Mouse (Mus musculus) forebrain, embryonic 13.5 days (tissue): ENCODE data around the gene Zfp536. TPM values are rescaled to one million over a fixed set of nuclear protein-coding genes. Genes with fewer than 3 reads are reported as not detected.

Source experiments
- ATAC-seq: fragments of 200-750 bp; cut with Nextera tagmentation; 2 replicates; pipeline ENCODE4 v1.8.0; 2017
- H3K27ac ChIP-seq: fragments of 300-500 bp; sonication (generic); 2 replicates; pipeline ENCODE4 v1.5.1; 2015; ENCODE audit warnings: inconsistent platforms, mild to moderate bottlenecking, moderate library complexity
- H3K27me3 ChIP-seq: fragments of 300-500 bp; sonication (generic); 2 replicates; pipeline ENCODE4 v1.6.1; 2015; ENCODE audit warnings: mild to moderate bottlenecking, inconsistent platforms
- H3K36me3 ChIP-seq: fragments of 300-500 bp; sonication (generic); 2 replicates; pipeline ENCODE4 v1.6.1; 2015; ENCODE audit warnings: mild to moderate bottlenecking, inconsistent platforms; ENCODE audit not compliant: poor library complexity, severe bottlenecking
- H3K4me1 ChIP-seq: fragments of 300-500 bp; sonication (generic); 2 replicates; pipeline ENCODE4 v1.6.1; 2015; ENCODE audit warnings: inconsistent platforms
- H3K4me2 ChIP-seq: fragments of 300-500 bp; sonication (generic); 2 replicates; pipeline ENCODE4 v1.6.1; 2015; ENCODE audit warnings: inconsistent platforms, mild to moderate bottlenecking, moderate library complexity
- H3K4me3 ChIP-seq: fragments of 300-500 bp; sonication (generic); 2 replicates; pipeline ENCODE4 v1.5.1; 2015; ENCODE audit warnings: mild to moderate bottlenecking, inconsistent platforms
- H3K9ac ChIP-seq: fragments of 300-500 bp; sonication (generic); 2 replicates; pipeline ENCODE4 v1.6.1; 2015; ENCODE audit warnings: mild to moderate bottlenecking, inconsistent platforms
- H3K9me3 ChIP-seq: fragments of 300-500 bp; sonication (generic); replicated peaks from 2 replicates; pipeline ENCODE4 v1.6.1; 2016; ENCODE audit warnings: inconsistent platforms
- WGBS: fragments of 180-500 bp; shearing (Covaris S2); methylation state at CpG from one replicate; pipeline ENCODE4 v1.1.7; 2015; 5-methylcytosine and 5-hydroxymethylcytosine counted together
- polyA plus RNA-seq: library from polyadenylated mRNA; unstranded; fragments of >200 nt; fragmentation: Nextera tagmentation; extraction: Ambion mirVana; gene quantifications from 2 replicates; pipeline ENCODE4 v1.2.1, GENCODE M21; 2015

The Zfp536 gene
- polyA plus RNA-seq, 1 experiment from 2014 or later = 39.7 TPM

DNA sequence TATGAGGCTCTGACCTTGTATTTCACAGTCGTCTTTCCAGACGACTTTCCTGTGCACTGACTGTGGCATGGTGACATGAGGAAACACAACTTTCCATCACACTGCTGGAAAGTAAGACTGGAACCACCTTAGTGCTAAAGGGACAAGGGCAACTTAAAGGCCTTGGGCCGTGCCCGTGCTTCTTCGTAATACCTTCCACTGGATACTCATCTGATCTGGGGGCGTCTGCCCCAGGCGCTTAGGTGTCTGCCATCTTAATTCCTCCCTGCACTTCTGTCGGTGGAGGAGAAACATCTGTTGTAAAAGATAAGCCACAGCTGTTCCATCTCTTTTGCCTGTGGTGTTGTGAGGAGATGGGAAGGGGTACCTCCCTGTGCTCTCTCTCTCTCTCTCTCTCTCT lies 299.2 kb downstream of the Zfp536 start:
- WGBS = 86% methylated on average over 8 of the region's 8 CpGs
- ATAC-seq = no peak

GRCm38 (mm10) chr7:37473311-37474084 lies 299.9 kb downstream of the Zfp536 start:
- H3K4me1 ChIP-seq = no peaks in the 10 kb centered on the region
- 77% methylated on average over 24 of the region's 24 CpGs for WGBS
- H3K27ac ChIP-seq = no peak overlapping the region
- H3K36me3 ChIP-seq = 0 out of 2 replicates have a peak, but pooled peaks cover 4% of the 10 kb centered on the region
- no peak overlapping the region for H3K4me3 ChIP-seq
- H3K9ac ChIP-seq = no peak overlapping the region
- ATAC-seq = no peak
- no peaks in the 10 kb centered on the region for H3K9me3 ChIP-seq
- no peak overlapping the region for H3K4me2 ChIP-seq
- H3K27me3 ChIP-seq = no peaks in the 10 kb centered on the region

More for the DNA sequence above, 299.2 kb downstream of the Zfp536 start:
- Histone ChIP-seq H3K9ac (no peak overlapping the region), H3K27me3 (no peaks in the 10 kb centered on the region), H3K36me3 (peaks cover 6% of the 10 kb centered on the region), H3K4me2 (no peak overlapping the region), H3K27ac (no peak overlapping the region), H3K4me1 (no peaks in the 10 kb centered on the region), H3K9me3 (no peaks in the 10 kb centered on the region), H3K4me3 (no peak overlapping the region)

GRCm38 (mm10) chr7:37471726-37472125 lies 301.7 kb downstream of the Zfp536 start:
- H3K27me3 ChIP-seq = no peaks in the 10 kb centered on the region
- WGBS = 52% methylated on average over 8 of the region's 8 CpGs
- H3K9ac ChIP-seq = no peak overlapping the region
- H3K4me2 ChIP-seq = no peak overlapping the region
- peaks cover 5% of the 10 kb centered on the region; the same call in 1 of the 2 replicates for H3K4me1 ChIP-seq
- H3K27ac ChIP-seq = no peak overlapping the region
- H3K36me3 ChIP-seq = peaks cover 4% of the 10 kb centered on the region; the same call in 1 of the 2 replicates
- no peak overlapping the region for H3K4me3 ChIP-seq
- H3K9me3 ChIP-seq = no peaks in the 10 kb centered on the region
- ATAC-seq = no peak

DNA sequence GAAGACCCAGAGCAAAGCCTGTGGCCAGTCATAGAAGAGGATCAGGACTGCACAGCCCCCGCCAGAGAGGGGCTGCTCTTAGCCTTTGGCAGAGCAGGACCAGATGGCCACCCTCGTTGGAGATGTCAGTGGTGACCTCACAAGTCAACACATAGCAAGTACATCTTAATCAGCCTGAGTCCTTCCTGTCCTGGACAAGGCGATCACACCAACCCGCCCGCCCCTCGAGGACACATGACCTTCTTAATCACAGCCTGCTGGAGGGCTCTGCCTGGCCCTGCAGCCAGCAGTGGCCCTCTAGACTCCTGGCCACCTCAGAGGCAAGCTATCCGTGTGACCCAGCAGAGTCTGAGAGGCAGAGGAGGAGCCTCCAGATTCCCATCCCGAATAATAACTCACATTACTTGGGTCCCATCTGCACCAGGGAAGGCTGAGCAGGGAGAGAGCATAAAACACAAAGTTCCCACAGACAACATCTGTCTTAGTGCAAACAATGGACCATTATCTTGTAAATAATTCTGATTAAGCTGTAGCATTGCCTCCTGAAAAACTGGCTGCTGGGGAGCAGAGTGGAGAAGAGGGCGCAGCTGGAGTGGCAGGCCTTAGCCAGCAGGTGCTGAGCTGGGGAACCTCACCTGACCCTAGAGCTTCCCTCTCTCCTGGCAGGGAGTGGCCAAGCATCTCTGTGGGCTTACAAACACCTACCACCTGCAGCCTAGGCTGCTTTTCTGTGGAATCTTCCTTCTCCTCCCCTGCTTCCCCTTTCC lies 306.8 kb downstream of the Zfp536 start:
- 60% methylated on average over 9 of the region's 9 CpGs for WGBS
- Histone ChIP-seq H3K9ac (no peak overlapping the region), H3K36me3 (no peaks in the 10 kb centered on the region; the same call in 1 of the 2 replicates), H3K9me3 (no peaks in the 10 kb centered on the region), H3K4me1 (peaks cover 14% of the 10 kb centered on the region), H3K27ac (no peak overlapping the region), H3K4me3 (no peak overlapping the region), H3K4me2 (no peak overlapping the region), H3K27me3 (no peaks in the 10 kb centered on the region)
- ATAC-seq = no peak

DNA sequence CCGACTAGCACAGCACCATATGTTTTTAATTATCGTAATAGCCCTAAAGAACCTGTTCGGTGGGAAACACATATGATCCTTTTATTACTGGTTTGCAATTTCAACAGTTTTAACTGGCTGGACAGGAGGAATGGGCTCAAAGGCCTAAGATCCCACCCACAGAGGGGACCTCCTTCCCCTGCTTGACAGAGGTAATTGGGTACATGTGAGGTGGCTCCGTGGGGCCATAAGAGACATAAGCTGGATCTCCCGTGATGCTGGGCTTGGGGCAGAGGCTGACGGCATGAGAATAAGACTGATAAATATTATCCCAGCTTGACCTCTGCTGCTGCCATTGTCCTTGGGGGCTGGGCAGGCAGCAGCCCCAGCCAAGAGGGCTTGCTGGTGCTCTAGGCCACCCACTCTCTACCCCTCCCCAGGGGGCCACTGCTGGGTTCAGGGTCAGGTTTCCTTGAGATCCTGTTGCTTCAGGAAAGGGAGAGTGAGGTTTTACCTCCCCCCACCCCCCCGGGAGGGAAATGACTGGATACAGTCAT lies 309.2 kb downstream of the Zfp536 start:
- 58% methylated on average over 7 of the region's 7 CpGs for WGBS
- H3K27ac ChIP-seq = no peak overlapping the region
- H3K4me1 ChIP-seq = peaks cover 14% of the 10 kb centered on the region
- H3K27me3 ChIP-seq = no peaks in the 10 kb centered on the region
- H3K9ac ChIP-seq = no peak overlapping the region
- H3K9me3 ChIP-seq = no peaks in the 10 kb centered on the region
- H3K36me3 ChIP-seq = no peaks in the 10 kb centered on the region; the same call in 1 of the 2 replicates
- H3K4me2 ChIP-seq = no peak overlapping the region
- no peak overlapping the region for H3K4me3 ChIP-seq
- ATAC-seq = no peak

DNA sequence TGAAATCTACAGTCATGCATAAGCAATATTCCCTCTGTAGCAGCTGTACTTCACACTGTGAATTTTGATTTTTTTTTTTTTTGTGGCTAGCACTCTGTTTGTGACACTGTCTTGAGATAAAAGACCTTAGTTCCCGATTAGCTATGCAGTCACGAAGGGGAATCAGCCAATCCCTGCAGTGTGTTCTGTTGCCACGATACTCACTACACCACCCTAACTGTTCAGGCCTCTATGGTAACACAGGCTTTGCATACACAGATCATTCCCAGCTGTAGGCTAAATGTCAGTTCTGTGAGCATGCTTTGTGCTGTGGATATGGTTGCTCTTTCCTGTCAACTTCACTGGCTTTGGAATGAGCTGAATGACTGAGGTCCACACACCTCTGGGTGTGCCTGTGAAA lies 325.9 kb downstream of the Zfp536 start:
- Histone ChIP-seq H3K36me3 (0 out of 2 replicates have a peak, but pooled peaks cover 4% of the 10 kb centered on the region), H3K9ac (no peak overlapping the region), H3K4me2 (no peak overlapping the region), H3K9me3 (peaks cover 7% of the 10 kb centered on the region; the same call in 1 of the 2 replicates), H3K4me3 (no peak overlapping the region), H3K27me3 (no peaks in the 10 kb centered on the region), H3K4me1 (no peaks in the 10 kb centered on the region), H3K27ac (no peak overlapping the region)
- WGBS = 89% methylated on average over 3 of the region's 3 CpGs
- no peak for ATAC-seq

GRCm38 (mm10) chr7:37439912-37440311 lies 333.5 kb downstream of the Zfp536 start:
- H3K4me3 ChIP-seq = no peak overlapping the region
- 86% methylated on average over 13 of the region's 13 CpGs for WGBS
- peaks cover 13% of the 10 kb centered on the region for H3K4me1 ChIP-seq
- no peak overlapping the region for H3K9ac ChIP-seq
- H3K4me2 ChIP-seq = no peak overlapping the region
- ATAC-seq = 0 out of 2 replicates have a peak, but pooled peaks have one; percentile 8
- H3K36me3 ChIP-seq = 0 out of 2 replicates have a peak, but pooled peaks cover 4% of the 10 kb centered on the region
- peaks cover 7% of the 10 kb centered on the region; the same call in 1 of the 2 replicates for H3K9me3 ChIP-seq
- no peak overlapping the region for H3K27ac ChIP-seq
- no peaks in the 10 kb centered on the region for H3K27me3 ChIP-seq

GRCm38 (mm10) chr7:37439117-37439844 lies 334.2 kb downstream of the Zfp536 start:
- no peak overlapping the region for H3K4me3 ChIP-seq
- H3K27me3 ChIP-seq = no peaks in the 10 kb centered on the region
- ATAC-seq = peak; percentile 72
- H3K9ac ChIP-seq = no peak overlapping the region
- no peak overlapping the region for H3K27ac ChIP-seq
- peaks cover 13% of the 10 kb centered on the region for H3K4me1 ChIP-seq
- no peak overlapping the region for H3K4me2 ChIP-seq
- 51% methylated on average over 16 of the region's 16 CpGs for WGBS
- H3K9me3 ChIP-seq = peaks cover 2% of the 10 kb centered on the region; the same call in 1 of the 2 replicates
- 0 out of 2 replicates have a peak, but pooled peaks cover 3% of the 10 kb centered on the region for H3K36me3 ChIP-seq

GRCm38 (mm10) chr7:37437887-37438286 lies 335.6 kb downstream of the Zfp536 start:
- peaks cover 13% of the 10 kb centered on the region for H3K4me1 ChIP-seq
- no peak for ATAC-seq
- H3K4me3 ChIP-seq = no peak overlapping the region
- H3K9ac ChIP-seq = no peak overlapping the region
- 100% methylated on average over 3 of the region's 3 CpGs for WGBS
- no peaks in the 10 kb centered on the region for H3K36me3 ChIP-seq
- H3K27ac ChIP-seq = no peak overlapping the region
- no peaks in the 10 kb centered on the region for H3K9me3 ChIP-seq
- no peak overlapping the region for H3K4me2 ChIP-seq
- H3K27me3 ChIP-seq = no peaks in the 10 kb centered on the region

DNA sequence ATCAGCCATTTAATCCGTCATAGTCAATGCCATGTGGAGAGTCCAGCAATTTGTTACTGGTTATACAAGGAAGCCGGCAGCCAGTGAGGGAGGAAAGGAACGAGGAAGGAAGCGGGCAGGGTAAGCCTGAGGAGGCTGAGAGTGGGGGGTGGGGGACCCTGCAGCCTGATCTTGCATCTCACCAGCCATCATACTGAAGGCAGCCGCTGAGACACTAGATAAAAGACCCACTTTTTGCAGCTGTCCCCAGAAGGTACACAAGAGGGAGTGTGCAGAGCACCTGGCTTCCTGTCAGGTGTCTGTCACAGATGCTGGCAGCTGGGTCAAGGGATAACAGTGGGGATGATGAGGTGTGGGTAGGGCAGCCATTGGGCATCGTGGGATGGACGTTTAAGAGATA lies 340.3 kb downstream of the Zfp536 start:
- no peak for ATAC-seq
- no peaks in the 10 kb centered on the region for H3K36me3 ChIP-seq

GRCm38 (mm10) chr7:37431471-37431870 lies 342.0 kb downstream of the Zfp536 start:
- no peak overlapping the region for H3K9ac ChIP-seq
- peak overlapping the region; percentile 27; the same call in 1 of the 2 replicates for H3K4me2 ChIP-seq
- no peaks in the 10 kb centered on the region for H3K9me3 ChIP-seq
- H3K27ac ChIP-seq = peak overlapping the region; percentile 25; the same call in 1 of the 2 replicates
- ATAC-seq = no peak
- H3K36me3 ChIP-seq = no peaks in the 10 kb centered on the region
- no peaks in the 10 kb centered on the region for H3K27me3 ChIP-seq
- 55% methylated on average over 10 of the region's 10 CpGs for WGBS
- H3K4me3 ChIP-seq = no peak overlapping the region
- H3K4me1 ChIP-seq = peaks cover 10% of the 10 kb centered on the region

More for the DNA sequence above, 340.3 kb downstream of the Zfp536 start:
- H3K9ac ChIP-seq = no peak overlapping the region
- no peak overlapping the region for H3K4me3 ChIP-seq
- H3K4me1 ChIP-seq = peaks cover 10% of the 10 kb centered on the region
- 53% methylated on average over 7 of the region's 7 CpGs for WGBS
- no peak overlapping the region for H3K27ac ChIP-seq
- no peaks in the 10 kb centered on the region for H3K9me3 ChIP-seq
- no peaks in the 10 kb centered on the region for H3K27me3 ChIP-seq
- H3K4me2 ChIP-seq = no peak overlapping the region
